Comparison of ENCODE assay signal across 11 mouse cellular contexts in the genomic region with DNA sequence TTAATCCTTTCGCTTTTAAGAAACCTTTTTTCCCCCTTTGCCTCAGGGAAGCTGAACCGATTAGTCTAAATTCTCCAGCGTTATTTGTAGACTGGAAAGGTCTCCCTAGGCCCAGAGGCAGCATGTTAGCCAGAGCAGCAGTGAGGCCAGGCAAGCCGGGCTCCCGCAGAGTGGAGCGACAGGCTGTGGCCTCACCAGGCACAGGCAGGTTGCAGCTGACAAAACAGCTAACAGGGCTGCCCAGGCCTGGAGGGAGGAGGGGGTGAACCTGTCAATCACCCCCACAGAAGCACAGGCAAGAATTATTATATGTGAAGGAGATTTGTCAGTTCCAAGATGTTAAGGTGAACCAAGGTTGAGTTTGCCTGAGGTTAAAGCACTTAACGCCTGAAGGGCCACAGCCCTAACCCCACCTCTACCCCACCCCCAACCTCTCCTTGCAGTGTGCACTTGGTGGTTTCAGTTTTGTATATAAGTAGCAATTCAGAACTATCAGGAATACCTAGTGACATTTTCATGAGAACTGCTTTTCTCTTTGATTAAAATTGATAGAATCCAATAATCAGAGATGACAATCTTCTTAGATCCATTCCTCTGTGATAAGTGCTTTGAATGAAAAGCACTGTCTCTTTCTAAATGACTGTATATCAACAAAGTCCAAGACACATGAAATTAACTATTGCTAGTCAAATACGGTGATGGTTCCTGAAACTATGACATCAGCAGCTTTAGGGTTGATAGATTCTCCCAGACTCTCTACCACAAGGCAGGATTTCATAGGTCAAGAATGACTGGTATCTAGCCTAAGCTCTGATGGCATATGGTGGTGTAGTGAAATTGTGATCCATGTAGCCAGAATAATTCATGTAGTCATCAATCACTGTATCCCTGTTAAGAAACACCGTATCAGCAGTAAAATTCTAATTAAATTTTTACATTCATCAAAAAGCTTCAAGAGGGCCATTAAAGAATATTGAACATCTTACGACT.
DNase-seq lines count a peak whose midpoint lies in the region; ATAC-seq lines count a peak whose summit lies in the region.
"Had no signal": no experiment of that assay in that cellular context is flagged by ENCODE, and none has a peak within 500 bp of the region (broad histone marks: within the 10 kb centered on the region; RNA-seq: fewer than 3 reads in every experiment).

No protein-coding gene starts in this region.

- H3K9me3 ChIP-seq in forebrain, embryonic 11.5 days (ENCODE audit: control insufficient read depth, low read length), result no peaks in the 10 kb centered on the region
- no peaks in the 10 kb centered on the region for H3K9me3 ChIP-seq in midbrain, embryonic 15.5 days

- H3K36me3 ChIP-seq in forebrain, embryonic 11.5 days (ENCODE audit: control insufficient read depth, insufficient read depth, low read length), result no peaks in the 10 kb centered on the region
- no peaks in the 10 kb centered on the region for H3K36me3 ChIP-seq in midbrain, embryonic 15.5 days (replicated peaks)

- ATAC-seq in forebrain, embryonic 11.5 days (replicated peaks; ENCODE audit: low FRiP score), result peak; percentile 92
- ATAC-seq in midbrain, embryonic 15.5 days (replicated peaks), result peak; percentile 96

- peak; percentile 43 to 50 for DNase-seq in cerebellum, postnatal 14 days
- DNase-seq in cerebellum, adult 18-20 months, result no peak
- DNase-seq in forebrain, embryonic 11.5 days (ENCODE audit: low spot score), result peak; percentile 76
- peak; percentile 9 for DNase-seq in kidney, adult 9 months
- no peak for DNase-seq in spleen, postnatal 36 days (ENCODE audit: low spot score in 2 of 2)
- DNase-seq in spleen, adult 12 weeks (ENCODE audit: low spot score), result no peak
- DNase-seq in heart, postnatal 4 days, result no peak
- DNase-seq: spleen, adult 18-20 months; thymus, postnatal 4 days had no signal

- H3K27me3 ChIP-seq in forebrain, embryonic 11.5 days (ENCODE audit: control insufficient read depth, insufficient read depth, low read length), result no peaks in the 10 kb centered on the region
- H3K27me3 ChIP-seq in midbrain, embryonic 15.5 days (replicated peaks), result no peaks in the 10 kb centered on the region

- 0 out of 2 replicates have a peak overlapping the region, but pooled peaks have one; percentile 25 for H3K27ac ChIP-seq in forebrain, embryonic 11.5 days (ENCODE audit: low read depth, low read length)
- H3K27ac ChIP-seq in midbrain, embryonic 15.5 days, result peak overlapping the region; percentile 26; the same call in 1 of the 2 replicates
- H3K27ac ChIP-seq: macrophage had no signal

- no peak overlapping the region for H3K4me2 ChIP-seq in forebrain, embryonic 11.5 days (ENCODE audit: low read depth, low read length, severe bottlenecking)
- H3K4me2 ChIP-seq in midbrain, embryonic 15.5 days, result no peak overlapping the region

- H3K4me1 ChIP-seq in forebrain, embryonic 11.5 days (replicated peaks; ENCODE audit: control insufficient read depth, insufficient read depth, low read length), result peaks cover 4% of the 10 kb centered on the region; the same call in 1 of the 2 replicates
- peaks cover 4% of the 10 kb centered on the region for H3K4me1 ChIP-seq in midbrain, embryonic 15.5 days

- WGBS in forebrain, embryonic 11.5 days, result 28% methylated on average over 10 of the region's 10 CpGs
- WGBS in midbrain, embryonic 15.5 days, result 29% methylated on average over 10 of the region's 10 CpGs

- H3K4me3 ChIP-seq in forebrain, embryonic 11.5 days (ENCODE audit: low read depth, low read length), result no peak overlapping the region
- no peak overlapping the region for H3K4me3 ChIP-seq in midbrain, embryonic 15.5 days

- no peak overlapping the region for H3K9ac ChIP-seq in forebrain, embryonic 11.5 days (ENCODE audit: low read length)
- H3K9ac ChIP-seq in midbrain, embryonic 15.5 days, result no peak overlapping the region

Comparison
In these comparisons a context has a peak if more than half of its experiments do, and no peak if none do; other contexts are left out.
1. DNase-seq: peak in cerebellum, postnatal 14 days (2 of 2), forebrain, embryonic 11.5 days (single experiment) and kidney, adult 9 months (single experiment); none in cerebellum, adult 18-20 months (0 of 2), spleen, postnatal 36 days (0 of 2), spleen, adult 12 weeks (single experiment) and heart, postnatal 4 days (single experiment).